Mouse (Mus musculus) lung, postnatal 4 days (tissue): ENCODE measurements around the gene Gm7534.

ENCODE experiments used
- DNase-seq, 2 experiments: peaks; one replicate each; pipeline ENCODE4 v3.0.0; 2021

Gm7534 gene

DNA sequence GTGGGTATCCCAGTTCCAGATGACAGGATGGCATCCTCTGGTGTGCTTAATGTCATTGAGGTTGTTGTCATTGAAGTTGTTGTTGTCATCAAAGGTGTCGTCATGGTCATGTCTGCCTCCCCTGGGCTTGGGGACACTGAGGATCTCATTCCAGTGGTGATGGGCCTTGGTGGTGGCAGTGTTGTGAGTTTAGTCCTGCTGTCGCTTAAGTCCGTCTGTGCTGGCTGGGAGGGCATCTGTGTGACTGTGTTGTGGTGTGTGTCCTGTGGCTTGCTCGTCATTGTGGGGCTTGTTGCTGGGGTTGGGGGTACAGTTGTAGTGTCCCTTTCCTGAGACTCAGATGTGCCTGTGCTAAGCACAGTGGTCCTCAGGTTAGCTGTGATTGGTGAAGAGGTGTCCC is at the start of gene Gm7534:
Gene Gm7534 (minus strand): TSS at position 101 of the 400 bp plus-strand sequence.
- no peak for DNase-seq

DNA sequence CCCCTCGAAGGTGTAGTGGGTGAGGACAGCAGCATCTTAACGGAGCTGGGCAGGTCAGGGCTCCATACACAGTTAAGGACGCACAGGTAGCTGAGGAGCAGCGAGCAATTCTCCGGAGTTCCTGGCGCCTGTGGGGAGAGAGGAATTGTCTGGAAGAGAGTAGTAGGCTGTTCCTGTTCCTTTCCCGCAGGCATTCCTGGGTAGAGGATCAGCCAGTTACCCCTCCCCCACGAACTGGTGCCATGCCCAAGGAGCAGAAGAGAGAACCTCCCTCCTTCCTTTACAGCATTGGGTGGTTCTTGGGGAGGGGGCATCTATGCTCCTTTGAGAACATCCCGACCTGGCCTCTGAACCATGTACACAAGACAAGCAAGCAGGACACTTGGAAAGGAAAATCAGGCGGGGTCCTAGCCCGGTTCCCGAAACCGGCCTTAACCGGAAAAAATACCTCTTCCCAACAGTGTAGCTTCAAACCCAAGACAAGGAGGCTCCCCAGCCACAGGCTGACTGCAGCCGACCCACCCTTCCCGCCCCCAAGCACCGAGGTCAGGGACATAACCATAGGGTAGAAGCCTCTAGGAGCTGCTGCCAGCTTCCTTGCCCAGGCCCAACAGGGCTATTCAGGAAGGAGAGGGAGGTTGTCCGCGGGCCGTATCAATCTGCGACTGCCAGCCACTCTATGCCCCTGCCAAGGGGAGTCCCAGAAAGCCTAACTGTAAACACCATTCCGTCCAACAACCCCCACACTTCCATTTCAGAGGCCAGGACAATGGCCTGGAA is 49.5 kb upstream of the Gm7534 start:
- peak; percentile 36 to 53 for DNase-seq

DNA sequence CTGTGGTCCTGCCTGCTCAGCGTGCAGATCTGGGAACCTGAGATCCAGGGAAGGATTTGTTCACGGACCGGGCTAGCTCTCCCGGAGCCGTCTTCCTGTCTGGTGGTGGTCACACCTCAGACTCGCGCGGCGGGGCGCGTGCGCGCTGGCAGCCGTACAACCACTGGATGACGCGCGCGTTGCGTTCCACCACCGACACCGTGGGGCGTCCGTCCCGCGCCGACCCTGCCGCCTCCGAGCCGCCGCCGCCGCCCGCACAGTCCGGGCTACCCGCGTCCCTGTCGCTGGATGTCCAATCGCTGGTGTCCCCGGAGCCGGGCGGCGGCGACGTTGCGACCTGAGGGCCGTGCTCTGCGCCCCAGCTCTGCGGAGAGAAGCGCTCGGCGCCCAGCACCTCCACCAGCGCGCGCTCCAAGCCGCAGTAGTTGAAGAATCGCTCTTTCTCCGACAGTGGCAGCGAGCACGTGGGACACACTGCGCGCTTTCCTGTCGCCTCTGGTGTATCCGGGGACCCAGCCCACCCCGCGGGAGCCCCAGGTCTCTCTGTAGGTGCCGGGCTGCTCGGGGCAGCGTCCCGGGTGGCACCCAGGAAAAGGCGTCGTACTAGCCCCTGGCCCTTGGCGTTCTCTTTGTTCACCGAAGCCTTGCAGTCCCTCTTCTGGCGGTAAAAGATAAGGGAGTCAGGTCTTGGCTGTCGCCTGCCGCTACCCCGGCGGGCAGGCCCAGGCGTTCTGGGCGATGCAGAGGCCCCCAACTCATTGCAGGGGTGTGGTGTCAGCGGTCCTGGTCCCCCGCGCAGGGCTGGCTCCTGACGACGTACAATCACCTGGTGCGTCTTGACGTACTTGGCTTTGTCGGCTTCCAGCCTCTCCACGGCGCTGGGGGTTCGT is 48.7 kb upstream of the Gm7534 start:
- DNase-seq = peak; percentile 52 to 62

DNA sequence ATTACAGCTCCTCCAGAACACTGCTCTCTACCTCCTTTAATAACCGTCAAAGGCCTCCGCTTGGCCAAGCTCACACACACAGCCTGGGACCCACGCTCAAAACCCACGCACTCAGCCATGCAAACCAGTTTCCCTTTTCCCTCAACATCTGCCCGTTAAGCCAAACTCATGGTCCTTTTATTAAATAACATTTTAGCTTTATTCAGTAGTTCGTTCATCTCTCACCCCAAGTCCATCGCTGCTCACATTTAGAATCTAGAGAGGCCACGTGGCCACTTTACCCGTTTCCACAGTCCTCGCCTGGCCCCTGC is 48.1 kb upstream of the Gm7534 start:
- DNase-seq = no peak

DNA sequence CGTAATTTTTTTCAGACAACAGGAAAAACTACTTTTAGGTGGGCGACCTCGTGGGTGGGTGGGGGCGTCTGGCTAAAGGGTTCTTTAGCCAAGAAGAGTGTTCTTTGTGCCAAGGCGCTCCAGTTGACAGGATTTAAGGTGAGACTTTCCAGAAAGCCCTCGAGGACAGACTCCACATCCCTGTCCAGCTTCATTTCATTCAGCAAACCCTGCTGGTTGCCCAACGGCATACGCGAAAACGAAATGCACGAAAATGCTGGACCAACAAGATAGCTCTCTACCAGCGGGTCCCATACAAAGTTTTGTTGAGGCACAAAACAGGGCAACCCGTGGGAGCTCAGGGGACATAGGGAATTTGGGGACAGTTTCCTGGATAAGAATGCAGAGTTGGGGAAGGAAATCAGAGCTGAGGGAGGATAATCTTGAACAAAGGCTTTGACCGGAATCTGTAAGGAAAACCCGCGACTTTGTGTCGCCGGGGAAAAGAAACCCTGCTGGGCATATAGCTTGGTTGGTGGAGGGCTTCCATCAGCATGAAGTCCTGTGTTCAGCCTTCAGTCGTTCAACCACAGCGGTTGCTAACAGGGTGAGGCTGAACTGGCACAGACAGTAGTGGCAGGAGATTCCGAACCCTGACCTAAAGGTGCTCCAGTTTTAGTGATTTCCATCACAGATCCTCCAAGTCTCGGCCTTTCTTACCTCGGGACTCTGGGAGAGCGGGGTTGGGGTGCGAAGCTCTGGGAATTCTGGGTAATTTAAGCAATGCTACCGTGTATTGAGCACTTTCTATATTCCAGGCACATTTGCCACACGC is 47.5 kb upstream of the Gm7534 start:
- DNase-seq = no peak

DNA sequence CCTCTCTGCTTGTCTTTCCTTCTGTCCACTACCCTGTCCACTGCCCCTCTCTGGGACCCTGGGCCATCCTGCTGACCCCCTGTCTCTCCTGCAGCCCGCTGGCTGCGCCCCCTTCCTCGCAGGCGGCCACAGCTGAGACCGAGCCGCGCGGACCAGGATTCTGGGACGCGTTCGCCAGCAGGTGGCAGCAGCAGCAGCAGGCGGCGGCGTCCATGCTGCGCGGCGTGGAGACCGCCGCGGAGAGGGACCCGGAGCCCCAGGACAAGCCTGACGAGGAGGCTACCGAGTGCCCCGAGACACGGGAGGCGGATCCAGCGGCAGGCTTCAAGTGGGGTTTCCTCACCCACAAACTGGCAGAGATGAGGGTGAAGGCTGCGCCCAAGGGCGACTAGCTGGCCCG is 46.8 kb upstream of the Gm7534 start:
- peak; percentile 80 to 86 for DNase-seq

DNA sequence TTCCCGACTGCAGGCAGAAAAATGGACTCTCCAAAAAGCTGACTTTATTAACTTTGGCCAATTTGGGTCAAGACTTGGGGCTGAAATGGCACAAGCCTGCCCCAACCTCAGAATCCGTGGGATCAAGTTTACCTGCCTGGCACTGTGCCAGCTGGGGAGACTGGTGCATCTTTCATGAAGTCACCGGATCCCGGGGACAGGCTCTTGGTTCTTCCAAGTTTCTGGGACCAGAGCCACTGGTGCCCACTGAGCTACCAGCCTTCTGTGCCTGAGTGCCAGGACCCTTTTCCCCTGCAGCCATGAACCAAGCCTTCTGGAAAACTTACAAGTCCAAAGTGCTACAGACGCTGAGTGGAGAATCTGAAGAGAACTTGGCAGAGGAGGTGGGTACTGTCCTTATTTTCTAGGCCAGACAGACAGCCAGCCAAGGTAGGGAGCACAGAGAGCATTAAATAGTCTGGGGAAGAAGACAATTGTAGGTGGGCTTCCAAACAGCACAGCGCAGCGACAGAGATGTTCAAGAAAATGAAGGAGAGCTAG is 44.0 kb upstream of the Gm7534 start, which contains the start of gene Gm30191:
Gene Gm30191 (plus strand): TSS at position 217 of the 540 bp plus-strand sequence.
- DNase-seq = no peak

DNA sequence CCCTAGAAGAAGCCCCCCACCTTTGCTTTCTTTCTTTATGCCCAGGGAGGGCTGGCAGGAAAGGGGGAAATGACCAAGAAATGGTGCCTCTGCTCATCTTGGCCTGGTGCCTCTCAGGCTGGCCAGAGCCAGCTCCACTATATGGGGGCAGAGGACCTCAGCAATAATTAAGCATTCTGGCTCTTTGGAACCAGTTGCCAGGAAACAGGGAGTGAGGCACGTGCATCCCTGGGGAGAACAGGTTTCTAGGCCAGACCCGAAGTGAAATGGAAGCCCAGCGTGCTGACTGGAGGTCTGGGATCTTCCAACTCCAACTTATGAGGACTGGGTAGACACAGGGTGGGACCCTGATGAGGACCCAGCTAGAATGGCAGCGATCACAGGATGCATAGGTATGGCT is 43.5 kb upstream of the Gm7534 start:
- DNase-seq = no peak

DNA sequence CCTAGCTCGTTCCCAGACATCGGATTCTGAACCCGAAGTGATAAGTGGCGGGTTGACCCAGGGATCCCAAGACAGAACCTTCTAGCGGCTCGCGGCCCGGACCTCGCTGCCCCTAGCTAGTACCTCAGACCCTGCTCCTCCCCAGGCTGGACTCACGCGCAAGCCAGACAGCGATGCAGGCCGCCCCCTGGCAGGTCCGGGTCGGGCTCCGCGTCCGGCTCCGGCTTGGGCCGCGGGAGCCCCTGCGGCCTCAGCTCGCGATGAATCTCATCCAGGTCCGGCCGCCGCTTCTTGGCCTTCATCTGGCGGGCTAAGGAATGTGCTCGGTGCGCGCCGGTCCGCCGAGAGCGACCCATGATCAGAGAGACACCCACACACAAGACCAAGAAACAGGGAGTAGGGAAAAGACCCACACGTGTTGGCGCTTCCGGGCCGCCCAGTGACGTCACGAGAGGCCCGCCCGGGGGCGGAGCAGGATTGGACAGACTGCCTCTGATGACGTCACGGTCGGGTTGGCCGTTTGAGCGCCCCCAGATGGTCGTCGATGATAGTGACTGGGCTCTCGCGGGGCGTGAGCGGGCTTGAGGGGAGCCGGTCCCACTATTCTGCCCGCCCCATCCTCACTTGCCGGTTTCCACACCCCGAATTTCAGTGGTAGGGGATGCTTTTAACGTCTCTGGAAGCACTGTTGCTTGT is 42.5 kb upstream of the Gm7534 start, which contains the start of gene Zfp593:
Gene Zfp593 (minus strand): TSS at position 445 of the 696 bp plus-strand sequence.
- peak; percentile 94 to 97 for DNase-seq

DNA sequence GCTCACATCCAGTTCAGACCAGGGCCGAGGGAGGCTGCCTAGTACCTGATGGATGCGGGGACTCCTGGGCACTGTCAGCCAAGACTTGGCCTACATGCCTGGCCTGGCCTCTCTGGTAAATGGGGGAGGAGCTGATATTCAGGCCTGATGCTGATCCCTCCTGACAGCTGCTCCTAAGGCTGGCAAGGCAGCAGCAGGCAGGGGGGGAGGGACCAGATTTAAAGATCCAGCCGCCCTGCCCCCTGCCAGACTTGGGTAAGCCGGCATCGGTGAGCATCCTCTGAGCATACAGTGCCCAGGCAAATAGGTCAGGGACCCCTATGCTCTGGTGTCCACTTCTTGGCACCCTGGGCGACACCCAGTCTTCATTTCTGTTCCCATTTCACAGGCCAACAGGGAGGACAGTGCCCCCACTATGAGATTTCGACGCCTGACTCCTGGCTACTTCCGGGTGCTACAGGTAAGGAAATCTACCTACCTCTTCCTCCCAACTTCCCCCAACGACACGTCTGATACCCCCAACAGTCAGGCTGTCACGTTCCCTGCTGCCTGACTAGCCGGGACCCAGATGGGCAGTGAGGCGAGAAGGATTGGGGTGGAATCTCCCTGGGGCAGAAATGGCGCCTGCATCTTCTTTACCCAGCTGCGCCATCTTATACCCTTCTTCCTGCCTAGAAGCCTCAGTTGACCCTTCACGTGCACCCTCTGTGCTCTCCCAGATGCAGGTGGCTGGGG is 40.9 kb upstream of the Gm7534 start, which contains the start of gene E130218I03Rik:
Gene E130218I03Rik (plus strand): TSS at position 147 of the 735 bp plus-strand sequence.
- DNase-seq = no peak

DNA sequence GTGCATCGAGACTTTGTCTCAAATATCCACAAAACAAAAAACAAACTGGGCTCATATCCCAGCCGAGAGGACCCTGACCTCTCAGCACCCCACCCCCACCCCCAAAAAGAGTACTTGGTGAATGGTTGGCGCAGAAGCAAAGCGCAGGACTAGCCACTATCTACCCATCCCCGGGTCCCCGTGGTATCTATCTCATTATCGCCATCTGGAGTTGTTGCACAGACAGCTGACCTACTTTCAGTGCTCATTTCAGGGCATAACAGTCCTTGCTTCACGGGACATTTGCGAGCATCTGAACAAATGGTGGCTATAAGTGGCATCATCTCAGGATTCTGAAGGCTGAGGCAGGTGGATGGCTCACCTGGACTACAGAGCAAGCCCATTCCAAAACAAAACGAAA is 35.9 kb upstream of the Gm7534 start:
- no peak for DNase-seq

DNA sequence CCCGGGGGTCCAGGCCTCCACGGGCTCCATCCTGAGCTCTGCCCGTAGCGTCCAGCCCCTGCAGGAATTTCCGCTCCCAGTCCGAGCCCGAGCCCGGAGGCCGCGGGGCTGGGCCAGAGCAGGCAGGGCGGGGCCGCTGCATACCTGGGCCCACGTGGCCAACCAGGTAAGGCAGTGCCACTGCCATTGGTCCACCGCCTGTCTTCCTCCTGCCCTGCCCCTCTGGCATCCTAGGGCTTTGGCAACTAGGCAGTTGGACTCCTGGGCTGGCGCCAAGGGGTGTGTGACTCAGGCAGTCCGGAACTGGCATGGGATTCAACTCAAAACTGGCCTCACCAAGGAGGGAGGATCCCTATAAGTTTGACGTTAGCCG is 35.5 kb upstream of the Gm7534 start, which contains the start of gene Cnksr1:
Gene Cnksr1 (minus strand): TSS at position 121 of the 373 bp plus-strand sequence.
- DNase-seq = peak; percentile 89 to 95

DNA sequence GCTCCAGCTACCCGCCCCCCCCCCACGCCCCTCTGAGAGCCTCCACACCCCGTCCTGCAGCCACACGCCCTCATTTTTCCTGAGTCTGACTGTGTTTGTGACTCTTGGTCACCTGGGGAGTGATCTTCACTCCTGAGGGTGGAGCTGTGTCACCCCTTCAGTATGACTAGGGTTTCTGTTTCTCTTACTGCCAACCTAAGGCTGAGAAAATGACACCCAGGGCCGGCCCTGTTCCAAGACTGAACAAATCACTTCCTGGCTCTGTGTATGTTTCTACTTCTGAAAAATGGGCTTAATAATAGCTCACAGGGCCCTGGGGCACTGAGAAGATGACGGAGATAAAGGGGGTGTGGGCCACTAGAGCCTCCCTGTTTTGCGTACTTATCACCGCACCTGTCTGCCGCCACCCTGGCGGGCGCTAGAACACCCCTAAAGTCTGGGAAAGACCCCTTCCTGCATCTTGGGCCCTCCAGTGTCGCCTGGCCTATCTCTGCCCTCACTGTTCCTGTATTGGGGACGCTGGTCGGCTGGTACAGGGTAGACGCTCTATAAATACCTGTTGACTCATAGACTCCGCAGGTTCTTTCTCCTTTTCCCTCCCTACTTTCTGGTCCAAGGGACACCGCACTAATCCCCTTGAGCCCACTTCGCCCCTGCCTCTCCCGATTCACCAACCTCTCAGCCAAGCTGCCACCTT is 34.9 kb upstream of the Gm7534 start:
- no peak for DNase-seq

DNA sequence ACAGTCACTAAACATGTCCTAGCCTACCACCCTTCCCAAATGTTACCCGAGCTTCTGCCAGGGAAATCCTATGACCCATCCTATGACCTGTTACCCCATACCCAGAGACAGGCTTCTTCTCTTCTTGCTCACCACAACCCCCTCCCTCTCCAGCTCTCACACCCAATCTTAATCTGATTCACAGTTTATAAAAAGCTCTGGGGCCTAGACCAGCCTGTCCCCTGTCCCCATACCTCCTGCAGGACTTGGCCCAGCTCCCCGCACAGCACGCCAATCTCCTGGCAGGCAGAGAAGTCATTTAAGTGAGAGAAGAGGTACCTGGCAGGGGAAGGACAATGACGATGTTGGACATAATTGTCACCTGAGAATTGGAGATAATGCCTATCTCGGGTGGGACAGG is 32.1 kb upstream of the Gm7534 start:
- no peak for DNase-seq

DNA sequence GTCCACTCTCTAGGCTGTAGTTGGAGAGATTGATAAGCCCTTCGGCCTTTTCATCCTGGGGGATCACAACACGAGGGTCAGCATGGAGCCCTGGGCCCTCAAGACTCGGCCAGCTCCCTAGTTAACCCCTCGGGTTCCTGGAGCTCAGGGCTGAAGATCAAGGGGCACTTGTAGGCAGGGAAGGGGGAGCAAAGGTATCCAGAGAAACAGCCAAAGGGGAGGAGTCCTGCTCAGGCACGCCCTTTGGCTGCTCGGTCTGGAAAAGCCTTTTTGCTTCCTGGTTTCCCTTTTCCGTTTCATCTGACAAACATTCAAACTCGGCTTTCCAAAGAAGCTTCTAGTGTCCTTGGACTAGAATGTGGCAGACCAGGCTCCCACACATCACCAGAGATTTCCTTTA is 27.6 kb upstream of the Gm7534 start:
- no peak for DNase-seq

DNA sequence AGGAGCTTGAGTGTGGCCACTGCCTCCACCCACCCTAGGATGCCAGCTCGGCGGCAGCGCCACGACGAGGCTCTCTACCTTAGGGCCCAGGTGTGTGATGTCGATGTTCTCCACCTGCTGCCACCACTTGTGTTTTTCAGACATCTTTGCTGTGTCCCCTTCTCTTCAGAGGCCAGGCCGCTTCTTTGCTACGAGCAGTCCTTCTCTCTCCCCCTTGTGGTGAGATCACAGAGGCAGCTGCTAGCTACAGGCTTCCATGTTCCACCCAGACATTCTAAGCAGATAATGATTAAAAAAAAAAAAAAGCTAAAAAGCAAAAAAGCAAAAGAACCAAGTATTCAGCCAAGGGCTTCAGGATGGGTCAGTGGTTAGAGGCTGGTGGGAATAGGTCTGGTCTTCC is 24.4 kb upstream of the Gm7534 start, which contains the start of gene Catsper4:
Gene Catsper4 (minus strand): TSS at position 190 of the 400 bp plus-strand sequence.
- DNase-seq = no peak

DNA sequence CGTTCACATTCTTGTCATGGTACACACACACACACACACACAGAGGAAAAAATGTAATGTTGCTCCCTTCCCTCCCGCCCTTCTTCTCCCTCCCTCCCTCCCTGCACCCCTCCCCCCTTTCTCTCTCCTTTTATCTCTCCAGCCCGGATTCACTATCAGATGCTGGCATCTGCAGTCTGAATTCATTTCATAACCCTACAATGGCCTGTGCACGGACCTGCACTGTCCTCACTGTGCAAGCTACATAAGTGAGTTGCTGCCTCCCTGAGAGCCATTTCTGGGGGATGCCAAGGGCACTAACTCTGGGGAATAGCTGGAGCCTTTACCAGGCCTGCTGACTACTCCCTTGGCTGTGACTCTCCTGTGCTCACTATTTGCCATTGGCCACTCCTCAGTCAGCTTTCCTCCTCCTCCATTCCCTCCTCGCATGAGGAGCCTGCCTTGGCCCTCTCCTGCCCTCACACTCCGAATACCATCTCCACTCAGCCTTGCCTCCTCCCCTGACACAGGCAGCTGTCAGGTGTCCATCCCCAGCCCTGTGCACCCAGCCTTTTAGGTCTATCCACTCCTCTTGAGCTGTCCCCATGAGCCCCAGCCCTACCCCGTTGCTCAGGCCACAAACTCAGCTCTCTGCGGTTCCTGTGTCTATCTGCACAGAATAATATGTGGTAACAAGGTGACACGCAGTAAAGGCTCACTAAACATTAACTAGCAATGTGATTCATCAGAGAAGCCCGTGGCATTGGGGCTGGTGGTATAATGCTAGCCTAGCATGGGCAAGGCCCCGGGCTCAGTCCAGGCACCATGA is 20.2 kb upstream of the Gm7534 start:
- no peak for DNase-seq

DNA sequence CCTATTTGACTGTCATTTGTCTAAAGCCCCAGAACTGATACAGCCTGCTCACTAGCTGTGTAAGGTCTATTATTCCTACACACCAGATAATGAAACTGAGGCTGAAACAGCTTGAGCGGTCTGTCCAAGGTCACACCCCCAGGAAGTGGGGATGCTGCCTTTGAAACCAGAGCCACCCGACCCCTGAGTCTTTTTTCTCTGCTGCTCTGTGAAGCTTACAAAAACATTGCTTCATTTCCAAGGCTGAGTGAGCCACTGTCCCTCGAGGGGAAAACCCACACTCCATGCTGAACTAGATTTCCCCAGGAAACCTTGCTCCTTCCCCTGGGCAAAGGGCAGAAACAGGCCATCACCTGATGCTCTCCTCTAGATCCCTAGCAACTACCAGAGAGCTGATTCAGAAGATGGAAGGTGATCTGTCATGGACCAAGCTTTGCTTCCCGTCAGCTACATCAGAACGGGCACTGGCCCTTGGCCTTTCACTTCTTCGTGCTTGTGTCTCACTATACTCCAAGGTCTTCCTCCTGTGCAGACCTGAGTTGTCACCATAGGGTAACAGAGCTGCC is 3.8 kb upstream of the Gm7534 start:
- no peak for DNase-seq

DNA sequence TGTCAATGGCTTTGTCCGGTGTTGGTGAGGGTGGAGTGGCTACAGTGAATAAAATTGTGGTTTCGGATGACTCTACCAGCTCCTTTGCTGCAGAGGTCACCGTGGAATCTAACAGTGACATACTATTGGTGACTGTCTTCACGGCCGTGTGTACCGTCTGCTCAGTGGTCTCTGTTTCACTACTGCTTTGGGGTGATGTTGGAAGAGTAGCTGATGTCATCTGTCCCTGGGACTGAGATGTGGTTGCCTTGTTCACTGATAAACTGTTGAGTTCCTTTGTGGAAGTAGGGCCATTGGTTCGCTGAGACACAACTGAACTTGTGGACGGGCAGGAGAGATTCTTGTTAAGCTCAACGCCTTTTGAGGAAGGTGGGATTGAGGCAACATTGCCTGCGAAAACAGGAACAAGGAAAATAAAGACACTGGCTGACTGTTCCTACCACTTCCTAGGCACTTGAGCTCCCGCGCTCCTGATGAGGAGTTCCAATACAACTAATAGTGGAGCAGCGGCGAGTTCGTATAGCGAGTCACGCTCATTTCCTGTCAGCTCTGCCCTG is 614 bp upstream of the Gm7534 start:
- DNase-seq = no peak
